Mouse (Mus musculus): ENCODE data around the gene Clec9a. TPM values are rescaled to one million over a fixed set of nuclear protein-coding genes. Genes with fewer than 3 reads are reported as not detected.

The Clec9a gene
- polyA plus RNA-seq, 1 experiment: not detected

GRCm38 (mm10) chr6:129393732-129394131 is 14.9 kb upstream of the Clec9a start:
- H3K27me3 ChIP-seq (ENCODE audit: control insufficient read depth, insufficient read depth, low read length, poor library complexity, severe bottlenecking): no peaks in the 10 kb centered on the region
- TF ChIP-seq EP300 (IDR thresholded peaks at IDR 0.05; ENCODE audit: insufficient read depth, low read depth, low read length): no peak
- no peak for TF ChIP-seq POLR2A (IDR thresholded peaks at IDR 0.05; ENCODE audit: insufficient read depth, low read length)
- TF ChIP-seq CTCF (IDR thresholded peaks at IDR 0.05; ENCODE audit: low read depth, low read length): no peak
- no peaks in the 10 kb centered on the region for H3K4me1 ChIP-seq (ENCODE audit: control insufficient read depth, insufficient read depth, low read length)
- no peaks in the 10 kb centered on the region for H3K9me3 ChIP-seq (replicated peaks; ENCODE audit: control insufficient read depth, insufficient read depth, low read length, poor library complexity, severe bottlenecking)
- no peaks in the 10 kb centered on the region for H3K36me3 ChIP-seq (ENCODE audit: control insufficient read depth, insufficient read depth, low read length, poor library complexity, severe bottlenecking)
- H3K27ac ChIP-seq (ENCODE audit: insufficient read depth, low read length): no peak overlapping the region
- H3K4me3 ChIP-seq (ENCODE audit: low read depth, low read length): no peak overlapping the region
- H3K9ac ChIP-seq (ENCODE audit: low read depth, poor library complexity, severe bottlenecking): no peak overlapping the region

GRCm38 (mm10) chr6:129396997-129397396 is 11.7 kb upstream of the Clec9a start, which contains the start of gene Clec1b:
Gene Clec1b (plus strand): TSS chr6:129397297.
- no peaks in the 10 kb centered on the region for H3K9me3 ChIP-seq (replicated peaks; ENCODE audit: control insufficient read depth, insufficient read depth, low read length, poor library complexity, severe bottlenecking)
- H3K36me3 ChIP-seq (ENCODE audit: control insufficient read depth, insufficient read depth, low read length, poor library complexity, severe bottlenecking): no peaks in the 10 kb centered on the region
- H3K9ac ChIP-seq (ENCODE audit: low read depth, poor library complexity, severe bottlenecking): no peak within 1 kb of the TSS
- H3K4me3 ChIP-seq (ENCODE audit: low read depth, low read length): no peak within 1 kb of the TSS
- H3K4me1 ChIP-seq (ENCODE audit: control insufficient read depth, insufficient read depth, low read length): no peaks in the 10 kb centered on the region
- TF ChIP-seq CTCF (IDR thresholded peaks at IDR 0.05; ENCODE audit: low read depth, low read length) (no peak), POLR2A (IDR thresholded peaks at IDR 0.05; ENCODE audit: insufficient read depth, low read length) (no peak), EP300 (IDR thresholded peaks at IDR 0.05; ENCODE audit: insufficient read depth, low read depth, low read length) (no peak)
- H3K27me3 ChIP-seq (ENCODE audit: control insufficient read depth, insufficient read depth, low read length, poor library complexity, severe bottlenecking): no peaks in the 10 kb centered on the region
- no peak within 1 kb of the TSS for H3K27ac ChIP-seq (ENCODE audit: insufficient read depth, low read length)

GRCm38 (mm10) chr6:129399945-129400344 is 8.7 kb upstream of the Clec9a start:
- Histone ChIP-seq H3K4me3 (ENCODE audit: low read depth, low read length) (no peak overlapping the region), H3K9me3 (replicated peaks; ENCODE audit: control insufficient read depth, insufficient read depth, low read length, poor library complexity, severe bottlenecking) (no peaks in the 10 kb centered on the region), H3K9ac (ENCODE audit: low read depth, poor library complexity, severe bottlenecking) (no peak overlapping the region), H3K27me3 (ENCODE audit: control insufficient read depth, insufficient read depth, low read length, poor library complexity, severe bottlenecking) (no peaks in the 10 kb centered on the region), H3K36me3 (ENCODE audit: control insufficient read depth, insufficient read depth, low read length, poor library complexity, severe bottlenecking) (no peaks in the 10 kb centered on the region), H3K27ac (ENCODE audit: insufficient read depth, low read length) (no peak overlapping the region), H3K4me1 (ENCODE audit: control insufficient read depth, insufficient read depth, low read length) (no peaks in the 10 kb centered on the region)
- TF ChIP-seq EP300 (IDR thresholded peaks at IDR 0.05; ENCODE audit: insufficient read depth, low read depth, low read length) (no peak), POLR2A (IDR thresholded peaks at IDR 0.05; ENCODE audit: insufficient read depth, low read length) (no peak), CTCF (IDR thresholded peaks at IDR 0.05; ENCODE audit: low read depth, low read length) (no peak)

GRCm38 (mm10) chr6:129402404-129402803 is 6.3 kb upstream of the Clec9a start:
- Histone ChIP-seq H3K9ac (ENCODE audit: low read depth, poor library complexity, severe bottlenecking) (no peak overlapping the region), H3K27ac (ENCODE audit: insufficient read depth, low read length) (no peak overlapping the region), H3K9me3 (replicated peaks; ENCODE audit: control insufficient read depth, insufficient read depth, low read length, poor library complexity, severe bottlenecking) (no peaks in the 10 kb centered on the region), H3K36me3 (ENCODE audit: control insufficient read depth, insufficient read depth, low read length, poor library complexity, severe bottlenecking) (no peaks in the 10 kb centered on the region), H3K4me3 (ENCODE audit: low read depth, low read length) (no peak overlapping the region), H3K4me1 (ENCODE audit: control insufficient read depth, insufficient read depth, low read length) (no peaks in the 10 kb centered on the region), H3K27me3 (ENCODE audit: control insufficient read depth, insufficient read depth, low read length, poor library complexity, severe bottlenecking) (no peaks in the 10 kb centered on the region)
- no peak for TF ChIP-seq CTCF (IDR thresholded peaks at IDR 0.05; ENCODE audit: low read depth, low read length)
- TF ChIP-seq EP300 (IDR thresholded peaks at IDR 0.05; ENCODE audit: insufficient read depth, low read depth, low read length): no peak
- TF ChIP-seq POLR2A (IDR thresholded peaks at IDR 0.05; ENCODE audit: insufficient read depth, low read length): no peak

DNA sequence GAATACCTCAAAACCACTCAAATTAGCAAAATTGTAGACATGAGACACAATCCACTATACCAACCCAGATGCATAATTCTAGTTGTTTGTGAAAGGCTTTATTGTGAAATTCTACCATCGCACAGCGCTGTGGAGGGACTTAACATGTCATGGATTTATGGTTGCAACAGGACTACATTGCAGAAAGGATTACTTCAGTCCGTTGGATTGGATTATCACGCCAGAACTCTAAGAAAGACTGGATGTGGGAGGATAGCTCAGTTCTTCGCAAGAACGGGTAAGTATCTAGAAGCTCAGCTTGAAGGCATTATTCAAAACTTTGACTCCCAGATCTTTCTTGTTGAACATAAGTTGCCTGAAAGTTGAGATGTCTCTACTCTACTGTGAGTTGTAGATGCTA is 5.3 kb upstream of the Clec9a start:
- no peak for TF ChIP-seq EP300 (IDR thresholded peaks at IDR 0.05; ENCODE audit: insufficient read depth, low read depth, low read length)
- no peak for TF ChIP-seq POLR2A (IDR thresholded peaks at IDR 0.05; ENCODE audit: insufficient read depth, low read length)
- no peak for TF ChIP-seq CTCF (IDR thresholded peaks at IDR 0.05; ENCODE audit: low read depth, low read length)
- H3K9ac ChIP-seq (ENCODE audit: low read depth, poor library complexity, severe bottlenecking): no peak overlapping the region
- no peaks in the 10 kb centered on the region for H3K4me1 ChIP-seq (ENCODE audit: control insufficient read depth, insufficient read depth, low read length)
- H3K9me3 ChIP-seq (replicated peaks; ENCODE audit: control insufficient read depth, insufficient read depth, low read length, poor library complexity, severe bottlenecking): no peaks in the 10 kb centered on the region
- H3K27me3 ChIP-seq (ENCODE audit: control insufficient read depth, insufficient read depth, low read length, poor library complexity, severe bottlenecking): no peaks in the 10 kb centered on the region
- H3K36me3 ChIP-seq (ENCODE audit: control insufficient read depth, insufficient read depth, low read length, poor library complexity, severe bottlenecking): no peaks in the 10 kb centered on the region
- H3K27ac ChIP-seq (ENCODE audit: insufficient read depth, low read length): no peak overlapping the region
- no peak overlapping the region for H3K4me3 ChIP-seq (ENCODE audit: low read depth, low read length)

GRCm38 (mm10) chr6:129405999-129406398 is 2.7 kb upstream of the Clec9a start:
- no peak for TF ChIP-seq CTCF (IDR thresholded peaks at IDR 0.05; ENCODE audit: low read depth, low read length)
- no peak for TF ChIP-seq POLR2A (IDR thresholded peaks at IDR 0.05; ENCODE audit: insufficient read depth, low read length)
- no peak for TF ChIP-seq EP300 (IDR thresholded peaks at IDR 0.05; ENCODE audit: insufficient read depth, low read depth, low read length)
- H3K9me3 ChIP-seq (replicated peaks; ENCODE audit: control insufficient read depth, insufficient read depth, low read length, poor library complexity, severe bottlenecking): no peaks in the 10 kb centered on the region
- H3K4me1 ChIP-seq (ENCODE audit: control insufficient read depth, insufficient read depth, low read length): no peaks in the 10 kb centered on the region
- no peak overlapping the region for H3K4me3 ChIP-seq (ENCODE audit: low read depth, low read length)
- no peak overlapping the region for H3K9ac ChIP-seq (ENCODE audit: low read depth, poor library complexity, severe bottlenecking)
- H3K27ac ChIP-seq (ENCODE audit: insufficient read depth, low read length): no peak overlapping the region
- no peaks in the 10 kb centered on the region for H3K27me3 ChIP-seq (ENCODE audit: control insufficient read depth, insufficient read depth, low read length, poor library complexity, severe bottlenecking)
- H3K36me3 ChIP-seq (ENCODE audit: control insufficient read depth, insufficient read depth, low read length, poor library complexity, severe bottlenecking): no peaks in the 10 kb centered on the region
